Mouse (Mus musculus): ENCODE data around the gene Dhx30.
"Not testable (repeated sequence)": the region's sequence is repeated elsewhere in the genome, so short reads cannot be mapped to it uniquely, and the experiment has no call there.

Dhx30 gene

DNA sequence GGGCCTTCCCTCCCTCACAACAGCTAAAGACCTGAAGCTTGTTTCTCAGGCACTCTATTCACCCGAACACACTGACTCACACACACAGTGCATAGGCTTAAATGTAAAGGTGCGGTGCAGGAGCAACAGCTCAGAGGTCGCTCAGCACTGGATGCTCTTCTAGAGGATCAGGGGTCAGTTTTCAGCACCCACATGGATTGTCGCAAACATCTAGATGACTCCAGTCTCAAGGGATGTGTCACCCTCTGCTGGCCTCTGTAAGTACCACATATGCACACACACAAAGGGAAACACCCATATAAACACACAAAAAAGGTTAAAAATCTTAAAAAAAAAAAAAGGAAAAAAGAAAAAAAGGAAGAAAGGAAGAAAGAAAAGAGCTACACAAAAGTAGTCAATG, 22.9 kb downstream of the Dhx30 start:
- no peak for DNase-seq (ENCODE audit: low spot score)

GRCm38 (mm10) chr9:110093303-110093702, 24.3 kb downstream of the Dhx30 start:
- DNase-seq (ENCODE audit: low spot score): no peak

DNA sequence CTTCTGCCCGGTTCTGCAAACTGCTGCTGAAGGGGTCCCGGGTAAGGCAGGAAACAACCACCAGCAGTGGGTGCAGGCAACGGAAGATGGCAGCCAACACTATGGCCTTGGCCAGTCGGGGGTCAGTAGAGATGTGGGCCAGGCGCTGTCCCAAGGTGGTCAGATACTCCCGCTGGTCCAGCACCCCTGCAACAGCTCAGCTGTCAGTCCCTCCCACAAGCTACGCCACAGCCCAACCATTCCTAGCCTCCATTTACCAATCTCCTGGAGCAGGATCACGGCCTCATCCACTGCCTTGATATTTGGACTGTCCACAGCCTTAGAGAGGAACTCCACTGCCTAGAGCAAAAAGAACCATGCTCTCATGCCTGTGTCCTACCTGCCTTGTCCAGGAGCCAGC, 31.9 kb downstream of the Dhx30 start:
- DNase-seq (ENCODE audit: low spot score): no peak

- no peak for DNase-seq (ENCODE audit: low spot score)
Observed at GRCm38 (mm10) chr9:110084201-110084964, 33.2 kb downstream of the Dhx30 start.

DNA sequence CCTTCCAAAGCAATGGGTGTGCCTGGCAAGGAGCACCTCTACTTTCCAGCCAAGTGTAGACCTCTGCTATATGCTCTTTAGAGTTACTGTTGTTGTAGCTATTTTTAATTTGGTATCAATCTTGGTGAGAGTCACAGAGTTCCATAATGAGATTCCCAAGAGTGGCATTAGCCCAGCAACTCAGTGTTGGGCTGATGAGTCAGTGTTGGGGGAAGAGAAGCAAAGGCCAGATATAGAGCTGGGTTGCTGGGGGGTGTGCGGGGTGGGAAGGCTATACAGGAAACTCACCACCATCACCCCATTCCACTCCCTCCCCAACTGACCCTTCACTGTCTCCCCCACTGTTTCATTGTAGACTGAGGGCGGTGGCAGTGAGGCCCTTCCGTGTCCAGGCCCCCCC, 36.6 kb downstream of the Dhx30 start:
- DNase-seq (ENCODE audit: low spot score): no peak

GRCm38 (mm10) chr9:110076468-110076867, 41.2 kb downstream of the Dhx30 start:
- not testable (repeated sequence) for DNase-seq (ENCODE audit: low spot score)

DNA sequence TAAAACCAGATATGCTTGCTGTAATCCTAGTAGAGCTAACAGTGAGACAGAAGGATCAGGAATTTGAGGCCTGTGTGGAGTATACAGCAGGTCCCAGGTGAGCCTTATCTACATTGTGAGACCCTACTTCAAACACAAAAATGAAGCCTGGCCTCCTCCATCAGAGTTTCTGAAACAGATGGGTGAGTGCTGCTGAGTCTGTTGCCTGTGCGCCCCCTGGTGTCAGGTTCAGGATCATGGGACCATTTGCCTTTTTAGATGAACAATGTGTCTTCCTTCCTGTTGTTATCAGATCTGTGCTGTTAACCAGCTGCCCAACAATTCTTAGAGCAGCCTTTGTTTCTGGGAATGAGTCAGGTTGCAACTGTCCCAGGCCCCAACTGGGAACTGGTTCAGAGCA, 45.8 kb downstream of the Dhx30 start:
- peak; percentile 42 for DNase-seq (ENCODE audit: low spot score)

DNA sequence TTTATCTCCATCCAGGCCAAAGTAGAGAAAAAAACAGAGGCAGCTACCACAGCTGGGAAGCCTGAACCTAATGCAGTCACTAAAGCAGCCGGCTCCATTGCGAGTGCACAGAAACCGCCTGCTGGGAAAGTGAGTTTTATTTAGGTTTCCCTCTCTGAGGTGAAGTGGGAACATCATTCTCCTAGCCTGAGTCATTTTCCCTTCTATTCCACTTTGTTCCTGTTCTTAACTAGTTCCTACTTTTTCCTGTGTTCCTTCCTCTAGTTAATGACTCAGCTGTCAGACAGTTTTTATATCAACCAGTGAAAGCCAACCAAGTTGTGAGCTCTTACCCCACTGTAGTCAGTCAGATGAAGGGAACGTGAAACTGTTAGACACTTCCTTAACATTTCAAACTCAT, 46.6 kb downstream of the Dhx30 start:
- no peak for DNase-seq (ENCODE audit: low spot score)

- no peak for DNase-seq (ENCODE audit: low spot score)
Observed at GRCm38 (mm10) chr9:110070358-110070757, 47.3 kb downstream of the Dhx30 start.

- DNase-seq (ENCODE audit: low spot score): no peak
Observed at GRCm38 (mm10) chr9:110068745-110069144, 48.9 kb downstream of the Dhx30 start.

GRCm38 (mm10) chr9:110064641-110065040, 53.0 kb downstream of the Dhx30 start:
- no peak for DNase-seq (ENCODE audit: low spot score)

DNA sequence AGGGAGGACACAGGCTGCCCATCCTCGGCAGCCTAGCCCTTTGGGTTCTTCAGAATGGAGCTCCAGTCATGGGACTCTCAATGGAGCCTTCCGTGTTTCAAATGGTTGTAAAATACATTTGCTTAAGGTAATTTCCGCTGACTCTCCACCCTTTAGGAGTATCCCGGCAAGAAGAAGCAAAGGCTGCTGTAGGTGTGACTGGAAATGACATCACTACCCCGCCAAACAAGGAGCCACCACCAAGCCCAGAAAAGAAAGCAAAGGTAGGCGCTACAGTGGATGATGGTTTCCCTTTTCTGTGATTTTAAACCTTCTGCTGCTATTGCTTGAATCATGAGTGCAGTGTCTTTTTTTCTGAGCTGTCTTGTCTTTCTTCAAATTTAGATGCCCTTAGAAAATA, 54.8 kb downstream of the Dhx30 start:
- DNase-seq (ENCODE audit: low spot score): no peak

GRCm38 (mm10) chr9:110062405-110062804, 55.2 kb downstream of the Dhx30 start:
- no peak for DNase-seq (ENCODE audit: low spot score)

GRCm38 (mm10) chr9:110060761-110061160, 56.9 kb downstream of the Dhx30 start:
- no peak for DNase-seq (ENCODE audit: low spot score)

GRCm38 (mm10) chr9:110057200-110057599, 60.4 kb downstream of the Dhx30 start:
- DNase-seq (ENCODE audit: low spot score): no peak

DNA sequence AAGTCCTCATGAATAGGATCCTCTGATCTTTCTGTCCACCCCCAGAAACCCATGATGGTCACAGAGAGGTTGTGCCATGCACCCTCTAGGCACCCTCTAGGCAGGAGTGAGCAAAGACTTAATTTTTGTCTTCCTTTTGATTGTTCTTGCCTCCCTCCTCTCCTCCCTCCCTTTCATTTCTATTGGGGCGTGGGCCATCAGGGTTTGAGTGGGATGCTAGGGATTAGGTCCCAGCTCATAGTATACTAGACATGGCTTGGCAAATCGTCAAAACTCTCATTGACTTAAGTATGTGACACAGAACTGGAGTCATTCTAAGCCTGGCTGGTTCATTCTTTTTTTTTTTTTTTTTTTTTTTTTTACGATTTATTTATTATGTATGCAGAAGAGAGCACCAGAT, 62.8 kb downstream of the Dhx30 start:
- no peak for DNase-seq (ENCODE audit: low spot score)

- no peak for DNase-seq (ENCODE audit: low spot score)
Observed at GRCm38 (mm10) chr9:110054080-110054421, 63.6 kb downstream of the Dhx30 start.

DNA sequence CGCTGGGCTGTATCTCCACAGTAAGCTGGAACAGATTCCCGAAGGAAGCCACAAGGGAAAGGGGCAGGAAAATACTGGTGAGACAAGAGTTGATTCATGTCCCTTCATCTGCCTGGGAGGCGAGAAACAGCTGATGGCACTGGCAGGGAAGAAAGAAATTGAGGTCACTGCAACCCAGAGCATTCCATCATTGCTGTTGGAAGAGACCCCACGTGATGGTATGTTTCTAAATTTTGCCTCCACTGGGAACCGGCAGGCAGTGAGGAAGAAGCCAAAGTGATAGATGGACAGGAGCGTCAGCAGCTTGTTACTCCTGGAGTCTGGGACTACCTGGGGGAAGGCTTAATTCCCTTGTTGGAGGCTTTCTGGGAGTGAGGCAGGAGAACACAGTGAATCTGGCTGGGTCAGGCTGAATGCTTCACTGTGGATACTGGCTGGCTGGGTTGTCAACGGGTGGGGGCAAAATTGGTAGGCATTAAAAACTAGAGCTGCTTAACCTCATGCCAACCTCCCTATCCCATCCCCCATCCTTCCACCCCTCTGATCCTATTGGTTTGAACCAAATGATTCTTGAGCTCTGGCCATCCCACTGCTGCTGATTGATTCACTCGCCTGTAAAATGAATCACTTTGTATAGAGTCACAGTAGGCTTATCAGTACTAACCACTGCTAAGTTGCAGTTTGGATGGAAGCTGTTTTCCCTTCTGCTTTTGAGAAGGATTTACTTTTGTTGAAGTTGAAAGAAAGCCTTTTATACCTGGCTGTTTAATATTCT, 64.1 kb downstream of the Dhx30 start:
- no peak for DNase-seq (ENCODE audit: low spot score)

DNA sequence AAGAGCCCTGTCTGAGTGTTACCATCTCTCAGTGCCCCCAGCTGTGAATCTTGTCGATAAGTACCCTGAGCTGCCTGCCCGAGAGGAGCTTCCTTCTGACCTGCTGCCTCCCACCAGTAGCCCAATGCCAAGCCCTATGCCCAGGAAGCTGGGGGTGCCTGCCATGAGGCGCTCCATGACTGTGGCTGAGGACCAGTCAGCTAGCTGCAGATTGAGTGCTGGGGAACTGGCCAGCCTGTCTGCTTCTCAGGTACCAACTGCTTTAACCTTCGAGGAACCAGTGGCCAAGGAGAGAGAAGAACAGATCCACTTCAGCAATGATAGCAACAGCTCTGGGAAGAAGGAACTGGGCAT, 64.7 kb downstream of the Dhx30 start:
- no peak for DNase-seq (ENCODE audit: low spot score)

- no peak for DNase-seq (ENCODE audit: low spot score)
Observed at GRCm38 (mm10) chr9:110051869-110052661, 65.6 kb downstream of the Dhx30 start.

DNA sequence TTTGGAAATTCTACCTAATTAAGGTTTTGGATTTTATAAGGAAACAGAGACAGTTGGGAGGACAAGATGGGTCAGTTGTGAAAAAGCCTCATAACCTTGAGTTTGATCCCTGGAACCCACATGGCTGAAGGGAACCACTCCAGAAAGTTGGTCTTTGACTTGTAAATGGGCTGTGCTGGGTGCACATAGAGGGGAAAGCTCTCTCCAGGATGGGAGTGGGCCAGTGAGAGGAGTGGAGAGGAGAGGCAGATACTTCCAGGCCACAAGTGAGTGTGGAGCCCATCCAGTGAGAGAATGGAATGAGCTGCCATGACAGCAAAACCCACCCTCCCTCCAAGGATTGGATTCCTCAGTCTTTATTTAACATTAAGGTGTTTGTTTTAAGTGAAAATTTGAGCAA, 66.4 kb downstream of the Dhx30 start:
- DNase-seq (ENCODE audit: low spot score): no peak

DNA sequence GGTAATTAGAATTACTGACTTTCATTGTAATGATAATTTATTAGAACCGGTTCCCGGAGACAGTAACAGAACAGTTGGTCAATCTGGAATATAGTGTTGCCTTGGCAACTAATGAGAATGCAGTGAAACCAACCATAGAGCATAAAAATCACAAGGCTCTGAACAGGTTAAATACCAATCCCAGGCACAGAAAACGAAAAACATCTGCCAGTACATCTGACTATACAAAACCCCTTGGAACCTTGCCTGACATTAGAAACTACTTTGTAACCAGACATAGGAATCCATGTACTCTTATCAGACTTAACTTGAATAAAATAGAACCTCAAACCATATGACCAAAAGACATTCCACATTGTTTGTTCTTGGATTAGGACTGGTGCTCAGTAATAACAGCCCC, 69.8 kb downstream of the Dhx30 start:
- no peak for DNase-seq (ENCODE audit: low spot score)

- DNase-seq (ENCODE audit: low spot score): no peak
Observed at GRCm38 (mm10) chr9:110047260-110047659, 70.4 kb downstream of the Dhx30 start.
